In genomic region chr17:69198805-69199204, GRCm38 (mm10) we compare ENCODE assay signal across 14 mouse cellular contexts.
"Had no signal": no experiment of that assay in that cellular context is flagged by ENCODE, and none has a peak within 500 bp of the region (broad histone marks: within the 10 kb centered on the region; RNA-seq: fewer than 3 reads in every experiment).

No protein-coding gene starts in this region.

- H3K4me3 ChIP-seq: limb, embryonic 12.5 days; limb, embryonic 15.5 days had no signal

- H3K9me3 ChIP-seq: limb, embryonic 12.5 days; limb, embryonic 15.5 days had no signal

- ATAC-seq: liver, postnatal 0 days; lung, postnatal 0 days had no signal

- H3K27me3 ChIP-seq: limb, embryonic 12.5 days; limb, embryonic 15.5 days had no signal

- H3K4me2 ChIP-seq: limb, embryonic 12.5 days; limb, embryonic 15.5 days; liver, embryonic 11.5 days; lung, embryonic 14.5 days; midbrain, embryonic 11.5 days had no signal

- DNase-seq: kidney, adult 2 months; kidney, postnatal 10 days; left cerebral cortex, postnatal 4 days; liver, postnatal 0 days; lung, embryonic 14.5 days; midbrain, embryonic 14.5 days; thymus, postnatal 25 days had no signal

- H3K27ac ChIP-seq: limb, embryonic 12.5 days; limb, embryonic 15.5 days; liver, embryonic 14.5 days; macrophage had no signal

- H3K36me3 ChIP-seq: limb, embryonic 12.5 days; limb, embryonic 15.5 days had no signal

- H3K9ac ChIP-seq: limb, embryonic 12.5 days; limb, embryonic 15.5 days; liver, embryonic 14.5 days; liver, postnatal 0 days; lung, embryonic 14.5 days had no signal
